Mouse (Mus musculus) heart, embryonic 16.5 days (tissue): ENCODE measurements at regions not wholly inside any gene's neighbourhood (a gene's known extent, or its start where the extent isn't known, plus 50 kb on each side); places are given as distances from the start of the nearest gene placed in this dataset.

Experiments
- ATAC-seq: fragments of 200-750 bp; cut with Nextera tagmentation; replicated peaks from 2 replicates; pipeline ENCODE4 v1.8.0; 2017; ENCODE audit warnings: moderate number of reproducible peaks; ENCODE audit not compliant: insufficient read depth, low FRiP score; ENCODE audit errors: extremely low read depth
- H3K27ac ChIP-seq: fragments of 300-500 bp; sonication (generic); 2 replicates; pipeline ENCODE4 v1.5.1; 2014; ENCODE audit warnings: mild to moderate bottlenecking, low read length, control low read depth, moderate library complexity
- H3K27me3 ChIP-seq: fragments of 300-500 bp; sonication (generic); 2 replicates; pipeline ENCODE4 v1.6.1; 2014; ENCODE audit warnings: low read length, mixed read lengths; ENCODE audit not compliant: control insufficient read depth, insufficient read depth
- H3K36me3 ChIP-seq: fragments of 300-500 bp; sonication (generic); 2 replicates; pipeline ENCODE4 v1.6.1; 2014; ENCODE audit not compliant: control insufficient read depth, insufficient read depth
- H3K4me1 ChIP-seq: fragments of 300-500 bp; sonication (generic); 2 replicates; pipeline ENCODE4 v1.6.1; 2014; ENCODE audit warnings: low read length, mixed read lengths; ENCODE audit not compliant: control insufficient read depth, insufficient read depth
- H3K4me2 ChIP-seq: fragments of 300-500 bp; sonication (generic); 2 replicates; pipeline ENCODE4 v1.6.1; 2014; ENCODE audit warnings: low read depth, mild to moderate bottlenecking, control low read depth, low read length
- H3K4me3 ChIP-seq: fragments of 300-500 bp; sonication (generic); 2 replicates; pipeline ENCODE4 v1.5.1; 2014; ENCODE audit warnings: mild to moderate bottlenecking, control low read depth, low read length
- H3K9ac ChIP-seq: fragments of 300-500 bp; sonication (generic); 2 replicates; pipeline ENCODE4 v1.6.1; 2014; ENCODE audit warnings: low read length, control low read depth
- H3K9me3 ChIP-seq: fragments of 300-500 bp; sonication (generic); replicated peaks from 2 replicates; pipeline ENCODE4 v1.6.1; 2016; ENCODE audit warnings: low read length; ENCODE audit not compliant: control insufficient read depth
- WGBS: fragments of 180-500 bp; shearing (Covaris S2); extraction: QIAGEN DNeasy Blood & Tissue Kit; methylation state at CpG from one replicate; pipeline ENCODE4 v1.1.7; 2014; 5-methylcytosine and 5-hydroxymethylcytosine counted together

GRCm38 (mm10) chr6:143287322-143287721 lies 120.3 kb downstream of the Etnk1 start:
- Histone ChIP-seq H3K4me1 (peaks cover 4% of the 10 kb centered on the region), H3K27me3 (no peaks in the 10 kb centered on the region), H3K9ac (no peak overlapping the region), H3K27ac (no peak overlapping the region), H3K4me3 (no peak overlapping the region), H3K4me2 (no peak overlapping the region), H3K36me3 (no peaks in the 10 kb centered on the region), H3K9me3 (no peaks in the 10 kb centered on the region)
- no peak for ATAC-seq
- 85% methylated on average over 15 of the region's 15 CpGs for WGBS

DNA sequence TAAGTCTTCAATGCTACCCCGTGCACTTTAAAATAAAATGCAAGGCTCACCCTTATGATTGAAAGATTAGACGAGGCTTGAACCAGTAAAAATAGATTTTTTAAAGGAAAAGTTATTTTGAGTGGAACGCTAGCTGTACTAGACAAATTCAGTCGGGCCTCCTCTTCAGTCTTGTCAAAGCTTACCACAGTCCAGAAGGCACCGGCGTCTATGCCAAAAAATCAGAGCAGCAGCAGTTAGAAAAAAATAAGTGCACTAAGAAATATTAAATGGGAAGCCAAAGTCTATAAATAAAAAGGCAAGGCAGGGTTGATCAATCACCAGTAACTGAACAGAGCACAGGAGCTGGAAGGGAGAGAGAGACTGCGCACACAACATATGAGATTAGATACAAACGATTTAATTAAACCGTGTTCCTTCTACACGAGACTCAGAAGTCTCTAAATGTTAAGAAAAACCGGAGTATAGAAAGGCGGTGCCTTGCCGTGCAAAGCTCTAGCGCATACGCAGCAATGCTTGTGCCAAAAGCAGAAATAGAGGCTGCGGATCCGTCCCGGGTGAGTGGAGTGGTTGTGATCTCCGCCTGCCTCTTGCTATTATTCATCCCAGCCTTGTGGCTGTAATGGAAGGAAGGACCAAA lies 121.6 kb downstream of the Etnk1 start:
- no peak overlapping the region for H3K4me3 ChIP-seq
- no peak overlapping the region for H3K4me2 ChIP-seq
- no peaks in the 10 kb centered on the region for H3K9me3 ChIP-seq
- 84% methylated on average over 19 of the region's 19 CpGs for WGBS
- H3K27ac ChIP-seq, result no peak overlapping the region
- H3K27me3 ChIP-seq, result no peaks in the 10 kb centered on the region
- no peak overlapping the region for H3K9ac ChIP-seq
- no peak for ATAC-seq
- no peaks in the 10 kb centered on the region for H3K36me3 ChIP-seq
- H3K4me1 ChIP-seq, result peaks cover 8% of the 10 kb centered on the region

GRCm38 (mm10) chr6:143293648-143294047 lies 126.6 kb downstream of the Etnk1 start:
- Histone ChIP-seq H3K9me3 (no peaks in the 10 kb centered on the region), H3K4me3 (no peak overlapping the region), H3K4me2 (no peak overlapping the region), H3K27me3 (no peaks in the 10 kb centered on the region), H3K27ac (no peak overlapping the region), H3K4me1 (peaks cover 4% of the 10 kb centered on the region; the same call in 1 of the 2 replicates), H3K9ac (no peak overlapping the region), H3K36me3 (no peaks in the 10 kb centered on the region)
- no peak for ATAC-seq
- 43% methylated on average over 3 of the region's 3 CpGs for WGBS

DNA sequence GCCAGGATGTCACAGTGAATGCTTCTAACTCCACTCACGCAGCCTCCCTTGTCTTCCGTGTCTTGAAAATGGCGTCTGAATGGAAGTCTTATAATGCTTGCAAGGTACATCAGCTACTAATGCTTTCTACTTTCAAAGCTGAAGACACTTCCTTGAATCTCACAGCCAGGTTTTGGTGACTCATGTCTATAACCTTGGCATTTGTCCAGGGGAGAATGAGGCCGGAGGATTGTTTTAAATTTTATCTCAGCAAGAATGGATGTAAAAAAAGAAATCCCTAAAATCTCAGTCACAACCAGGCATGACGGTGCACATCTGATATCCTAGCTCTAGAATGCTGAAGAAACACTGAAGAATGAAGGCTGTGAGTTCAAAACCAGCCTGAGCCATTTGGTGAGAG lies 131.4 kb downstream of the Etnk1 start:
- no peak overlapping the region for H3K4me2 ChIP-seq
- H3K9ac ChIP-seq, result no peak overlapping the region
- H3K27ac ChIP-seq, result no peak overlapping the region
- ATAC-seq, result no peak
- H3K4me3 ChIP-seq, result no peak overlapping the region
- H3K27me3 ChIP-seq, result no peaks in the 10 kb centered on the region
- 71% methylated on average over 5 of the region's 5 CpGs for WGBS
- H3K9me3 ChIP-seq, result no peaks in the 10 kb centered on the region
- no peaks in the 10 kb centered on the region for H3K4me1 ChIP-seq
- no peaks in the 10 kb centered on the region for H3K36me3 ChIP-seq

GRCm38 (mm10) chr6:143301414-143301813 lies 134.4 kb downstream of the Etnk1 start:
- H3K4me1 ChIP-seq, result no peaks in the 10 kb centered on the region
- no peak overlapping the region for H3K4me3 ChIP-seq
- no peaks in the 10 kb centered on the region for H3K9me3 ChIP-seq
- no peaks in the 10 kb centered on the region for H3K36me3 ChIP-seq
- no peaks in the 10 kb centered on the region for H3K27me3 ChIP-seq
- H3K4me2 ChIP-seq, result no peak overlapping the region
- H3K9ac ChIP-seq, result no peak overlapping the region
- no peak for ATAC-seq
- no peak overlapping the region for H3K27ac ChIP-seq
- WGBS, result 92% methylated on average over 10 of the region's 10 CpGs

- WGBS, result 51% methylated on average over 6 of the region's 6 CpGs
- Histone ChIP-seq H3K9ac (no peak overlapping the region), H3K4me2 (no peak overlapping the region), H3K4me3 (no peak overlapping the region), H3K9me3 (no peaks in the 10 kb centered on the region), H3K36me3 (no peaks in the 10 kb centered on the region), H3K27me3 (no peaks in the 10 kb centered on the region), H3K27ac (no peak overlapping the region), H3K4me1 (no peaks in the 10 kb centered on the region)
- ATAC-seq, result peak; percentile 58; the same call in 1 of the 2 replicates
Measured at GRCm38 (mm10) chr6:143307327-143307726, 140.3 kb downstream of the Etnk1 start.

DNA sequence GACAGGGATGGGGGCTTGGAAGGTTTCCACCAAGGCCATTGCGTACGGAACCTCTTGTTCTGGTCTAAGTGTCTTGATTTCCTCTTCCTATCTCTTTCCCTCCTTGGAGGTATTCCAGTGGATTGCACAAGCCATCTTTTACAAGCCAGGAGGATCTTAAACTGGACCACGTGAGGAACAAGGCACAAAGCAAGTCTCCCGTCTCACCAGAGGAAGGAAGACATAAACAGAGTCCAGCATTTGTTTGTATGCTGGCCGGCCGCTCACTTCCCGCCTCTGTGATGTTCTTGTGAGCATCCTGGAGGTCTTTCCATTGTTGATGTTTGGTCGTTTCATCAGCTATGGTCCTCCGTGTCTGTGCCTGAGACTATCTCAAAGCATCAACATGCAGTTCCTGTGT lies 148.8 kb downstream of the Etnk1 start:
- ATAC-seq, result no peak
- Histone ChIP-seq H3K4me3 (no peak overlapping the region), H3K9me3 (no peaks in the 10 kb centered on the region), H3K36me3 (no peaks in the 10 kb centered on the region), H3K9ac (no peak overlapping the region), H3K4me1 (no peaks in the 10 kb centered on the region), H3K27me3 (no peaks in the 10 kb centered on the region), H3K27ac (no peak overlapping the region), H3K4me2 (no peak overlapping the region)
- 52% methylated on average over 9 of the region's 9 CpGs for WGBS

DNA sequence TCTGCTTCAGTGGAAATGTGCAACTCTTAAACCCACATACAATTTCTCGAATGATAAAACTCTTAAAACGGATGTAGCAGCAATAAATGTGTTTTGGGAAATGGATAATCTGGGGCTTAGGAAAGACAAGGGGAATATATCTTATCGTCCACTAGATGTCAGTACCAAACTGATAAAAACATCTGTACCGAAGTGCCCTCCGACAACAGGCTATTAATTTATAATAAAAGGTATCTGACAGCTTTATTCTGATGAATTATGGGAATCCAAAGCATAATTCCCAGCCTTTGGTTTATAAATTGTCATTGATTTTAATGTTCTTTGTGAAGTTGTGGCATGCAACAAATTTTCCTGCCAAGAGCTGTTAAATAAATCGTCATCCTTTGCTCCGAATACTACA lies 153.4 kb downstream of the Etnk1 start:
- Histone ChIP-seq H3K36me3 (no peaks in the 10 kb centered on the region), H3K9me3 (no peaks in the 10 kb centered on the region), H3K4me2 (no peak overlapping the region), H3K27ac (no peak overlapping the region), H3K27me3 (no peaks in the 10 kb centered on the region), H3K4me3 (no peak overlapping the region), H3K9ac (no peak overlapping the region), H3K4me1 (no peaks in the 10 kb centered on the region)
- ATAC-seq, result no peak
- 47% methylated on average over 7 of the region's 7 CpGs for WGBS

DNA sequence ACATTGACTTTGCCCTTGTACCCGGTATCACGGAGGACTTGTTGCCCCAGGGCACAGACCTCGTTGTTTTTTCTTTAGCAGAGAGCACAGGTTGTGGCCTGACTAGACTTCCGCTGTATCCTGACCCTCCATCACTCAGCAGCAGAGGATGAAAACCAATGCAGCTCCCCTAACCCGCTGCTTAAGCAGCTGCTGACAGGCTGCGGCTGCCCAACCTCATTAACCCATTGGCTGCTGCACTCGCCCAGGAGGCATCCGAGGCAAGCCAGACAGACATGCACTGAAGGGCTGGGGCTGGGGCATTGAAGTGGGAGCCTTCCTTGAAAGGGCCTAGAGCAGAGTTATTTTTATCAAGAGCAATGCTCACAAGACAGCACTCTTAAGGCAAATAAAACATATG lies 157.6 kb downstream of the Etnk1 start:
- no peak overlapping the region for H3K9ac ChIP-seq
- no peaks in the 10 kb centered on the region for H3K36me3 ChIP-seq
- no peaks in the 10 kb centered on the region for H3K9me3 ChIP-seq
- no peak overlapping the region for H3K4me3 ChIP-seq
- 11% methylated on average over 8 of the region's 8 CpGs for WGBS
- H3K4me2 ChIP-seq, result no peak overlapping the region
- ATAC-seq, result no peak
- H3K27me3 ChIP-seq, result no peaks in the 10 kb centered on the region
- H3K4me1 ChIP-seq, result no peaks in the 10 kb centered on the region
- H3K27ac ChIP-seq, result no peak overlapping the region
